Mouse (Mus musculus): Measurements from ENCODE around the gene Fam20c.
A peak's percentile ranks its signal among the peaks of the same experiment; 100 is the strongest.

The Fam20c gene

GRCm38 (mm10) chr5:138754303-138755120 lies at the start of gene Fam20c:
Gene Fam20c, plus strand, starts transcription at chr5:138754514.
- peak; percentile 68 to 78 for DNase-seq

GRCm38 (mm10) chr5:138707367-138707766 lies 46.9 kb upstream of the Fam20c start:
- no peak for DNase-seq

GRCm38 (mm10) chr5:138708591-138708990 lies 45.7 kb upstream of the Fam20c start:
- DNase-seq: no peak

GRCm38 (mm10) chr5:138715561-138716095 lies 38.7 kb upstream of the Fam20c start:
- DNase-seq: no peak

GRCm38 (mm10) chr5:138720329-138721190 lies 33.8 kb upstream of the Fam20c start:
- DNase-seq: peak in 1 of 2 experiments; percentile 18

DNA sequence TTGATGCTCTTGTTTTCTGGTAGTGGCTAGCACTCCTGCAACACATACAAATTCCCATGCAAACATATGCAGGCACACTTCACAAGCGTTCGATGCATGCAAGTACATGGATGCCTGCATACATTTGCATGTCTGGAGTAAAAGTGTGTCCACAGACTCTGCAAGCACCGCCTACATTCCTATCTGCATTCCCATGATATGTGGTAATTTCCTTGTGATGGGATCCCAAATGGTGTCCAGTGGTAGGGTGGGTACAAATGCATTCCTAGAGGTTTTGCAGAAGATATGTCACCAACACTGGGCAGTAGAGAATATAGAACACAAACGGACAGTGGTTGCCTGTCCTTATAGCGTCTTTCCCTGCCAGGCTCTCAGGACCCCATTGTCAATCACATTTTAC lies 29.9 kb upstream of the Fam20c start:
- DNase-seq: no peak

GRCm38 (mm10) chr5:138725151-138725550 lies 29.2 kb upstream of the Fam20c start:
- no peak for DNase-seq

- DNase-seq: no peak
Observed at GRCm38 (mm10) chr5:138730863-138731262, 23.5 kb upstream of the Fam20c start.

- DNase-seq: no peak
Observed at GRCm38 (mm10) chr5:138733317-138733899, 20.9 kb upstream of the Fam20c start.

DNA sequence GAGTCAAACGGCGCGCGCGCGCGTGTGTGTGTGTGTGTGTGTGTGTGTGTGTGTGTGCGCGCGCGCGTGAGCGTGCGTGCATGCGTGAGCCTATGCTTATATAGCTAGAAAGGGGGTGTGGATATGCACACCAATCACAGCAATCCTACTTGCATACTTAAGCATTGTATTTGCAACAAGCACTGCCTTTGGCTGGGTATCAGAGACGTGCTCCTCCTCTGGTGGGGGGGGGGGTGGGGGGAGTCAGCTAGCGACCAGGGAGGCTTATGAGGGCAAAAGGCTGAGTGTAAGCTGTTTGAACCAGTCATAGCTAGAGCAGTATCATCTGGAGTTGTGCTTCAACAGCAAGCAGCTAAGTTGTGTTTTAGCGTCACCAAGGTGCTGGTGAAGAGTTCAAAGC lies 20.3 kb upstream of the Fam20c start:
- DNase-seq: no peak

DNA sequence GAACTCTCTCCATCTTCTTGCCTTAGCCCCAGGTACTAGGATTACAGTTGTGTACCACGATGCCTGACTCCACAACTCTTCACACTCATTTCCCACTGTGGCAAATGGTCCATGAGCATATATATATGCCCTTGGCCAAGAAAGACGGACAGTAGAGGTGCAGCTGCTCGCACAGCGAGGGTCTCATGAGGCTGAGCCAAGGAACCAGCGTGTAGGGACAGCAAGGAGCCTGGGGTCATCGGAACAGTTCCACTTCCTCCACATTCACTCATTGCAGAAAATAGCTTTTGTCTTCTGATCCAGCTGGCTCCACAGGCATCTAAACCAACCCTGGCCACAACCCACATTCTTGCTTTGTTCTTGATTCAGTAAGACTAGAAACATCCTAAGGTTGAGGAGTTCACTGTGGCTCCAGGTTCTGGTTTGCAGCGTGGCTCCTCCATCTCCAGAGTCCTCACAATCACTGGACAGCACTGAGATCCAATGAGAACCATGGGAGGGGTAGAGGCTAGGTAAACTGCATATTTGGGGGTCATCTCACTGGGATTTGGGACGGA lies 19.0 kb upstream of the Fam20c start:
- DNase-seq: peak; percentile 43 to 73

DNA sequence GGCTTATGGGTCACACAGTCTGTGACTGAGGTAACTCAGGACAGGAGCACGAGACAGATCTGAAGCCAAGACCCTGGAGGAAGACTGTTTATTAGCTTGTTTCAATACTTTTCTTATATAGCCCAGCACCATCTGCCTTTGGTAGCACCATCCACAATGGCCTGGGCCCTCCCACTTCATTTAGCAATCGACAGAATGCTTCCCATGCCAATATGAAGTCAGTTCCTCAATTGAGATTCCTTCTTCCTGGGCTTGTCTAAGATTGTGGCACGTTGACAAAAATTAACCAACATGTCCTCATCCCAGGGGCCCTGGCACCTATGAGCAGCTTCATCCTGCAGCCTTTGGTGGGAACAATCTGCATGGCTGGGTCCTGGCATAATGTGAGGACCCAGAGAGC lies 14.2 kb upstream of the Fam20c start:
- DNase-seq: no peak

- DNase-seq: no peak
Observed at GRCm38 (mm10) chr5:138741516-138741915, 12.8 kb upstream of the Fam20c start.

DNA sequence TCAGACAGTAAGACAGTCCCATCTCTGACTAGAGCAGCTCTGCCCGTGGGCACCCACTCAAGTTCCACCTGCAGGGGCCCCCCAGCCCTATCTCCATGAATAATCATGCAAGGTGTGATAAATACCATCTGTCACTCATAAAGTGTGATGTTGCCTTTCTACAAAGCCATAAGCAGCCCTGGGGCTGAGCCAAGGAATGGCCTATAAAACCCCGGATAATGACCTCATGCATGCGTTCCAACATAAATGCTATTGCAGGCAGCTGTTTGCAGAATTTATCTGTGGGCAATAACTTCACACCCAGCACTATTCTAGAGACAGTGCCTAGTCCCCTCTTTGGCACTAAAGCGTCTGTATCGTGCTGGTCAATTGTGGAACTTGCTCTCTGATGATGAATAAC lies 12.0 kb upstream of the Fam20c start:
- no peak for DNase-seq

GRCm38 (mm10) chr5:138743631-138744030 lies 10.7 kb upstream of the Fam20c start:
- no peak for DNase-seq

GRCm38 (mm10) chr5:138745378-138746099 lies 8.8 kb upstream of the Fam20c start:
- DNase-seq: peak; percentile 88 to 94

GRCm38 (mm10) chr5:138753269-138753668 lies 1.0 kb upstream of the Fam20c start:
- DNase-seq: no peak

DNA sequence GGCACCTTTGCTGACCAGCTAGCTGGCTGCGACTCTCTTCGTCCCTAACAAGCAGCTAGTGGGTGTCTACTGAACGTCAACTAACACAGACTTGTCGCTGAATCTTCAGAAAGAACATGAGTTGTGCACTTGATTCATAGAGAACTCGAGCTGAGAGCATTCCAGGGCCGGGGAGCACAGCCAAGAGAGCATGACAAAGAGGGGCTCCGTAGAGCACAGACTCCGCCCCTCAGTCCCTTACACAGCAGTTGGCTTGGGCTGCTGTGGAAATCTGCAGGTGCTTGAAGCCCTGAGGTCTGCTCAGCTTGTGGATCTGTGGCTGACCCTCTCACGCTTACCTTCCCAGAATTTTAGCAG lies 390 bp upstream of the Fam20c start:
- DNase-seq: peak; percentile 38 to 47

- peak in 1 of 2 experiments; percentile 64 for DNase-seq
Observed at GRCm38 (mm10) chr5:138755121-138755452, 773 bp downstream of the Fam20c start.

DNA sequence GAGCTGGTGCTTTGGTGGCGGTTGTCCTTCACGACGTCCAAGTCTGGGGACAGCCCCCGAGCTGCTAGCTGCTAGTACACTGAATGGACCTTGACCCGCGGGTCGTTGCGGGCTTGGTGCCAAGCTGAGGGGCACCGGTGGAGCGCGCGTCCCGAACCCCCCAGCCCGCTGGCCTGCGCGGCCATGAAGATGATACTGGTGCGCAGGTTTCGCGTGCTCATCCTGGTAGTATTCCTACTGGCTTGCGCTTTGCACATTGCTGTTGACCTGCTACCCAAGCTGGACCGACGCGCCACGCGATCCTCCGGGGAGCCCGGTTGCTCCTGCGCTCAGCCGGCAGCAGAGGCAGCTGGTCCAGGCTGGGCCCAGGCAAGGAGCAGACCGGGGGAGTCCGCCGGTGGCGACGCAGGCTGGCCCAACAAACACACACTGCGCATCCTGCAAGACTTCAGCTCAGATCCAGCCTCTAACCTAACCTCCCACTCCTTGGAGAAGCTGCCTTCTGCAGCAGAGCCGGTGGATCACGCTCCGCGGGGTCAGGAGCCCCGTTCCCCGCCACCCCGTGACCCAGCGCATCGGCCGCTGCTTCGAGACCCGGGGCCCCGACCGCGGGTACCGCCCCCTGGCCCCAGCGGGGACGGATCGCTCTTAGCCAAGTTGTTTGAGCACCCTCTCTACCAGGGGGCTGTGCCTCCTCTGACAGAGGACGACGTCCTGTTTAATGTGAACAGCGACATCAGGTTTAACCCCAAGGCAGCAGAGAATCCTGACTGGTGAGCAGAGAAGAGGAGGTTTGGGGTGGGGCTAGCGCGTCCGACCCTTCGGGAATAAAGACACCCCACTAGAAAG lies 1.4 kb downstream of the Fam20c start:
- DNase-seq: peak; percentile 58 to 60

Measured in cerebellum, postnatal 10 days (tissue).